Mouse (Mus musculus): Measurements from ENCODE around the gene Nlrp6.

DNA sequence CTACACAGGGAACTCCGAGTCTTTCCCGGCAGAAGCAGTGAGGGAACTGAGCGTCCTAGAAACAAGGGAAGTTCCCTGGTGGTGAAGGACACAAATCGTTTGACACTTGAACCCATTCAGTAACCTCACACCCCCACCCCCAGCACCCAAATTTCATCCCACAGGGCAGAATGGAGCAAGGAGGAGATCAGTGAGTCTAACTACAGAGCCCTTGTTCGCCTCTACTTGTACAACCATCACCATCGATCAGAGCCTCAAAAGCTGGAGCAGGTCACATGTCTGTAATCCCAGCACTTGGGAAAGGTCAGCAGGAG is 35.8 kb downstream of the Nlrp6 start:
- no peak for TF ChIP-seq POLR2A (IDR thresholded peaks at IDR 0.05; ENCODE audit: control insufficient read depth, low read depth, low read length)
- TF ChIP-seq CTCF (IDR thresholded peaks at IDR 0.05; ENCODE audit: control insufficient read depth, insufficient read depth, insufficient replicate concordance, low read depth, low read length): no peak

Measured in testis, adult 2 months (tissue).